Mouse (Mus musculus): ENCODE measurements around the gene Slc51a. TPM values are rescaled to one million over a fixed set of nuclear protein-coding genes. Genes with fewer than 3 reads are reported as not detected.
A peak's percentile ranks its signal among the peaks of the same experiment; 100 is the strongest.
"Not testable (repeated sequence)": the region's sequence is repeated elsewhere in the genome, so short reads cannot be mapped to it uniquely, and the experiment has no call there.

Slc51a gene
- polyA plus RNA-seq, 1 experiment from 2014 or later, result 0.90 TPM

DNA sequence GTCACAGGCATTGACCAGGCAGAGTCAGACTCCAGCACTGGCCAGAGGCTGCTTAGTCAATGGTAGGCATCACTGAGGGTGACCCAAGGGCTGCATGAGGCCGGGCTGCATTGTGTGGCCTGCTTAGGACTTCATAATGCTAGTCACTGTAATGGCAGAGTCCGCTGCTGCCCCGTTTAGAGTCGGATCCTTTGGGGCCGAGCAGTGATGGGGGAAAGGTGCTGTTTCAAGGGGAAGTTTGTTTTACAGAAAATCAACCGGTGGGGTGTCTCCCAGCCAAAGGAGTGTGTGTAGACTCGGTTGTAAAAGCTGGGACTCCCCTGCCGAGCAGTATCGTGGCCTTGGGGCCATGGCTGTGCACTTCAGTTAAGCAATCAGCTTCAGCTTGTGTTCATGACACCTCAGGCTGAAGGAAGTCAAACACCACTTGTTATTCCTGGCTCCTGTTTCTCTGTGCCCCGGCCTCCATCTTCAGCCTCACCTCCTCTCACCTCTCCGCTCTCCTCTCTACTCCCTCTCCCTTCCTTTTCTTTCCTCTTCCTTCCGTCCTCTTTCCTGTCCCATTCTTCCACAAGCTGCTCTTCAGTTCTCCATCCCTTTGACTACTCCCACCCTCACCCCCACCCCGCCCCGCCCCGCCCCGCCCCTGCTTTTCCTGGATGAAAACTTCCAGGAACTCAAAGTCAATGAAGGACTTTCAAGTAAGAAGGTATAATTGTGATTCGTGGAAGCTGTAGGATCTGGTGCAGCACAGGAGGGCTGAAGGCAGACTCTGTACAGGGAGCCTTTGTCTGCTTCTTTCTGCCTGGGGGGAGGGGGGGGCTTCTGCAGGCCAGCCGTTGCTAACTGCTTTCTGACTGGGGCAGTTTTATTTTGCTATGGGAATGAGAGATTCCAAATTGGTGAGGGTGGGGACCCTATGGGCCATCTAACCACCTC, 23.0 kb upstream of the Slc51a start:
- DNase-seq (ENCODE audit: low spot score), result no peak

DNA sequence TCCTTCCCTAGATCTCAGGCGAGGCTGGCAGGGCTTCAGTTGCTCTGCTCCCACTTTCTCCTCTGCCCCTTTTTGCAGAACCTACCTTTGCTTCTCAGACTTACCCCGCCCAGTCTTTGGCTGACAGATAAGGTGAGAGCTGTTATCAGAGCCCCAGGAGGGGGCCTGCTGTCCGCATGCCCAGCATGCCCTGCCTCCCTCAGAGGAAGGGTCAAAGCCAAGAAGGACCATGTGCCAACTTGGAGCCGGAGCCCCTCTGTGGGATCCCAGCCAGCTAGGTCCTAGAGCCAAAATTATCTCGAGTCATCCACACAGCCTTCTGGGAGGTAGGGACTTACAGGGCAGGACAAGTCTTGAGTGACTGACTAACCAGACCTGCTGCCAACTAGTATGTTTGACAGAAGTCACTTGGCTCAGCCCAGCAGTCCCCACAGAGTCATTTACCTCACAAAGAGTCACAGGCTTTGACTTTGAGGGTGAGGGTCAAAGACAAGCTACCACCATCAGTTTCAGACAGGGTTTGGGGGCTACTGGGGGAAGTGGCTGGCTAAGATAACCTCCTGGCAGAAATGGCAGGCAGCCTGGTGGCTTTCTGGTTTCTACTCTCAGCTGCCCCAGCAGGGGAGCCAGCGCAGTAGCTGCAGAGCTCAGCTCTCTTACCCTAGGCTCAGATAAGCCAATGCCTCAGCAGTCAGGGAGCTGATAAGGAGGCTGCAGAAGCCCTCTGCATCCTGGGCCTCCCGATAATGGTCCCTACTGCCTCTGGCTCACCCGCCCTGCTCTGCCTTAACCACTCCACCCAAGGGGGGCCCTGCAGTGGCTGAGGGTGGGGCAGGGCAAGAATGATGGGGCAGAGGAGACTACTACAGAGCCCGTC, 21.6 kb upstream of the Slc51a start:
- peak; percentile 51 for DNase-seq (ENCODE audit: low spot score)

DNA sequence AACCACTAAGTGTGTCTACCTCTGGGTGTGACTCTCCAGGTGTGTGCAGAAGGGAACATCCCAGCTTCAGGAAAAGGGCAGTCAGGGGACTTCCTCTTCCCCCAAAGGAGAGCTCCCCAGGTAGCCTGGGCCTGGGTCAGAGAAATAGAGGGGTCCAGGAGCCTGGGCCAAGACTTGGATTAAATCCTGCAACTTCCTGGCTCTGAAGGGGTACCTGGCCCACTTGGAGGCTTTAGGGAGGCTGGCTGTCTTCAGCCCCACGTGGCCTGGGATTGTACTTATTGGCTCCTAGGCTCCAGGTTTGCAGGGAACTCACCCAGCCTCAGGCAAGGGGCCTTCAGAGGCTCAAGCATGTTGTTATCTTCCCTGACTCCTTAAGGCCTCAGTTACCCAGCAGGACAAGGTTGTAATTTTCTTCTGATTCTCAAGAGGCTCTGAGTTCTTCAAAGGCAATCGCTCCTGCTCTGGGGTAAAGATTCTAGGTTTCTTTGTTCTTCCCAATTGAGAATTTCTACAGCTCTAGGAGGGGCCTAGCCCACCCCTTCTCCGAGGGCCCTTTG, 20.9 kb upstream of the Slc51a start:
- no peak for DNase-seq (ENCODE audit: low spot score)

DNA sequence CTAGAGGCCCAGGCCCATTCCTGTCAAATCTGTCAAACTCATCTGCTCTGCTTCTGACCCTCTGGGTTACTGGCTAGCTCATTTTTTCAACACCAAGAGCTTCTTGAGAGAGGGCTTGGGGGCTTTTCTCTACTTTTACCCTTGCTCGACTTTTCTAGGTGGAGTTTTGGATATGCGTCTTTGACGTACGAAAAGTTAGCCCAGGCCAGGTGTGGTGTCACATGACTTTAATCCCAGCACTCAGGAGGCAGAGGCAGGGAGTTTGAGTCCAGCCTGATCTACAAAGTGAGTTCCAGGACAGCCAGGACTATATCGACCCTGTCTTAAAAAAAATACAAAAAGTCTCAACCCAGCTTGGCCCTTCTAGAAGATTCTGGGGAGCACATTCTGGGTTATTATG, 20.4 kb upstream of the Slc51a start:
- no peak for DNase-seq (ENCODE audit: low spot score)

DNA sequence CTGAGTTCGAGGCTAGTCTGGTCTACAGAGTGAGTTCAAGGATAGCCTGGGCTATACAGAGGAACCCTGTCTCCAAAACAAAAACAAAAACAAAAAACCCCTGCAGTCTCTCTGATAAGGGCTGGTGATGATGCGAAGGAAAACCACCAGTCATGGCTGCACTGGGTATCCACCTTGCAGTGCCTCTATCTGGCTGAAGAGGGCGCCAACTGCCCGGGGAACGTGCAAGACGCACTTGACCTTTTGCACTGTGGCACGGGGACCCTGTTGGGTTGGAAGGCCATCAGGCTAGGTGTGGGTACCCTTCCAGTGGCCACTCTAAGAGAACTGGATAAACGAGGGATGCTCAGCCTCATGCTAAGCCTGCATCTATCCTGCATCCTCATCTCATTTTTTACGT, 19.7 kb upstream of the Slc51a start:
- DNase-seq (ENCODE audit: low spot score), result peak; percentile 69

DNA sequence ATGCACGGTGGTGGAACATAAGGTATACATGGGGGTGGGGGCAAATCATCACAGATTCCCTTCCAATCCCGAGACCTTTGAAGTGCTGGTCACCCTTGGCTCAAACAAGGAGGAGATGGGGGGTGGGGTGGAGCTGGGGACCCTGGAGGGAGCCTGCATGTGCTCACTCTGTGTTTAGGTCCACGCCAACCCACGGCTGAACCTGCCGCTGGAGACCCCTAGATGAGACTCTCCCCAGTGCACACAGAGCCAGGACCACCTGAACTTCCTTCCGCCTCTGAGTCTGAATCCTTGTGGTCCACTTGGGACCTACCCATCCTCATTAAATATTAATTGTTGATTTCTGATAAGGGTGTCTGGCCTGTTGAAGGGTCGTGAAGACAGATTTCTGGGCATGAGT, 19.2 kb upstream of the Slc51a start:
- no peak for DNase-seq (ENCODE audit: low spot score)

DNA sequence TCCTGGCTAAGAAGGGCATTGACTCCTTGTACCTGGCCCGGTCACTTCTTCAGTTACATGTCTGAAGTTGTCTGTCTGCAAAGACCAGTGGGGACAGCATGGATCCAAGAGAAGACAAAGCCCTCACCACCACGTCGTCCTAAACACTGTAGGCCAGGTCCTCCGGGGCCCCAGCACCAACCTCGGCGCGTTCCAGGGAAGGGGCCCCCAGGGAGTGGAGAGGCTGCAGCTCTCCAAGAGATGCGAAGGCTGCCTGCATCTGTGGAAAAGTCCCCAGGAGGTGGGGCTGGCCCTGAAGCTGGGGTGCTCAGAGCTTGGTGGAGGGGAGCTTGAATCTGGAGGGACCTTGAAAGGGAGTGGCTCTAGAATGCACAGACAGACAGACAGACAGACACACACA, 18.6 kb upstream of the Slc51a start:
- no peak for DNase-seq (ENCODE audit: low spot score)

DNA sequence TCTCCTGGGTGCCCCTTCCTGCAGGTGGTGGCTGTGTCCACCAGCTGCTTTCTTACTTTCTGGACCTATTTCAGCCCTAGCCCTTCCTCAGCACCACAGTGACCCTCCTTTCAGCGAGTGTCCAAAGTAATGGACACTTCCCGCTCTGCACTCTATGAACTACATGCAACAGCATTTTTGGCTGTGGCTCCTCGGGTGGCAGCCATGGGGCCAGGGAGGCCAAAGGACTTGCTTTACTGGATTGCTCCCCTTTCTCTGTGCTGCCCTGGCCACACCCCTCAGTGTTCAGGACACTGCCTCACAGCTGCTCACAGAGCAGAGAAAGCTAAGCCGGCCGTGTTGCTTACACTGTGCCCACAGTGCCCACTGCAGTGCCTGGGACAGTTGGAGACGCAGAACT, 16.0 kb upstream of the Slc51a start:
- DNase-seq (ENCODE audit: low spot score), result no peak

DNA sequence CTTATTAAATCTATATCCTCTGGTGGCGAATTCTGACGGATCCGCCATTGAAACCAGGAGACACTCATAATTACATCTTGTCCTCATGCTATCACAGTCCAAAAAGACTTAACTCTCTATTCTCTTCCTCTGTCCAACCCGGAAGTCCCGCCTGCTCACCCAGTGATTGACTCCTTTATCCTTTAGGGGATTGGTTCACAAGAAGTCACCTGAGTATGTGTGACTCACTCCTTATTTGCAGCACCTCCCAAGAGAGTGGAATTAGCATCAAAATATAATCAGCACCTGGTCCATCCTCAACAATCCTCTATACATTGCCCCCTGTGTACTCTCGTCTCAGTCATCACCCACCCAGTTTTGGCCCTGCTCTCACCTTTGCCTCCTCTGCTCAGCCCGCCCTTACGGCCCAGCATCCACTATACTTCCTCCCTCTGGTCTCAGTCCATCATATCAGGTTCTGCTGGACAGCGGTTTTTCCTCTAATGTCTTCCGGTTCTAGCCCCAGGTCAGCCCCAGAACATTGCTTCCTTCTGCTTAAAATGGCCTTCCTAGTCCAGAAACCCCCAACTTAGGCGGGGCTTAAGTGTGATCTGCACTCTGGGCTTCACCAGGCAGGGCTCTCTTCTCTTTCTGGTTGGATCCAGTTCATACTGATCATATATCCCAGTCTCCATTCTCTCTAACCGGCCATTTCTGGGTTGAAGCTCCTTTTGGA, 15.1 kb upstream of the Slc51a start:
- no peak for DNase-seq (ENCODE audit: low spot score)

DNA sequence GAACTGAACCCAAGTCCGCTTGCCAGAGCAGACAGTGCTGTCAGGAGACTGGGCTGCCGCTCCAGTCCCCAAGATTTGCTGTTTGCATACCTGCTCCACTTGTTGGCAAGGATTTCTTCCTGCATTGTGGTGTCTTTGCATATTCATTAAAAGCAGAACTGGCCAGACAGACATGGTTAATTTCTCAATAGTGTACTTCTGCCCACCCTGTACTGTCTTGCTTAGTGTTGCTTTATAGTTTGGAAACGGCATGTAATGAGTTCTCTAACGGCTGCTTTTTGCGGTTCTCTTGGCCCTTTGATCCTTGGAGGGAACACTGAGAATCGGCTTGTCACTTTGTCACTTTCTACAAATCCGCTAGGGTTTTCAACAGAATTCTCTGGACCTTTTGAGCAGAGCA, 13.8 kb upstream of the Slc51a start:
- peak; percentile 35 for DNase-seq (ENCODE audit: low spot score)

DNA sequence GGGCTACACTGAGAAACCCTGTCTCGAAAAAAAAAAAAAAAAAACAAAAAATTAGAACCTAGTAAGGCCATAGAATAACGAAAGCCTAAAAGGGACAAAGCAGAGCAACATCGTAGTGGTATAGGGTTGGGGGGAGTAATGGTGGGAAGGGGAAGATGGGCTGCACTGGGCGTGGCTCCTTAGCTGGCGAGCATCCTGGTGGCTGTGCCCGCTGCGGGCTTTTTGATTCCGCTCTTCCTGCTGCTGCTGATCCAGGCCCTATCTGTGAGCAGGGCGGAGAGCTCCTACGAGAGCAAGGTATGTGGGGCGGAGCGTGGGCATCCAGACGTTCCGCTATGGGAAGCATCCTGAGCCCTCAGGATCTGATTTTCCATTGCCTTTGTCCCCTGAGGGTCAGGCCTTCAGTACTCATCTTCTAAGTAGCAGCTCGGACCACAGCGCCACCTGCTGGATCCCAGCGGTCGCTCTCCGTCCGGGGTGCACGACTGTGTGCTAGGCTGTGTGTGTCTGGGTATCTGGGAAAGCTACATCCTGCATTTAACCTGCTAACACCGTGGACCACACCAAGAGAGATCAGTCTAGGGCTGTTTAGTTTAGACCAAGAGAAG, 11.9 kb upstream of the Slc51a start:
- DNase-seq (ENCODE audit: low spot score), result peak; percentile 84

DNA sequence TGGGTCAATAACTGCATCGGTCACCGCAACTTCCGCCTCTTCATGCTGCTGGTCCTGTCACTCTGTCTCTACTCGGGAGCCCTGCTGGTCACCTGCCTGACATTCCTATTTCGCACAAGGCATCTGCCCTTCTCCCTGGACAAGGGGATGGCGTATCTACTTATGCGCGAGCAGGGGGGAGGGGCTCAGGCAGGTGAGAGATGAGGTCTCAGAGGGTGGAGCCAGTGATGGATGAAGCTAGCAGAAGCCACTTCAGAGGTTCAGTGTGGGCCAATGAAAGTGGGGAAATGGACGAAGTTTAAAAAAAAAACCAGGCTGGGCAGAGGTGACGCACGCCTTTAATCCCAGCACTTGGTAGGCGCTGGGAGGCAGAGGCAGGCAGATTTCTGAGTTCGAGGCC, 11.3 kb upstream of the Slc51a start:
- DNase-seq (ENCODE audit: low spot score), result no peak

DNA sequence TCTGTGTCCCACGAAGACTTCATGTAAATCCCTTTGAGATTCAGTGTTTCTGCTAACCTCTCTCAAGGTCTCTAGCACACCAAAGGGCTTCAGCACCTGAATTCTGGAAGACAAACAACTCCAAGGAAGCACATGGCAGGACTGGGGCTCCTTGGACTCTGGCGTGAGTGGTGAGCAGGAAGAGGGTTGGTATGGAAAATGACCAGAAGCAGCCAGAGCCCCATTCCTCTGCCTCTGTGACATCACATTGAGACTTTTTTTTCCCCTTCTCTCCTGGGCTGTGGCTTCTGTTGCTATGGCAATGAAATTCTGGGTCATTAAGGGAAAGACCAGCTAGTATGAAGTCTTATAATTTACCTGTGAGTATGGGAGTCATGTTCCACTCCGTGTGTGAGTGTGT, 8.3 kb upstream of the Slc51a start, which contains the start of gene Zdhhc19:
TSS of gene Zdhhc19 (plus strand) at position 301 of the 400 bp plus-strand sequence.
- DNase-seq (ENCODE audit: low spot score), result no peak

DNA sequence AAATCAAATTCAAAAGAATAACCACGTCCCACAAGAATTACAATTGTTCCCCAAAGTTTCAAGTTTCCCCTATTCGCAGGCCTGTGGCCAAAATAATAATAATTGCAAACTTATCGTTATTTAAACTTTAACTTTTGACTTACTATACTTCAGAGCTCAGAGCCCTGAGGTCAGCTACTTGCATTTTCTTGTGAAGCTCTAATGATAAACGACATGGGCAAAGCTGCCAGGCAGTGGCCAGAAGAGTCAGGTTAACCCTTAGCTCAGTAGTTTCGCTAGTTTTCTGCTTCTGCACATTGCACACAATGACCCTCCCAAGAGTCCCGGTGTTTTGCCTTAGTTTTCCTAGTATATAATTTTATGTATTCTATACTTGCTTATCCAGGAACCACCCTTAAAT, 6.7 kb upstream of the Slc51a start:
- not testable (repeated sequence) for DNase-seq (ENCODE audit: low spot score)

DNA sequence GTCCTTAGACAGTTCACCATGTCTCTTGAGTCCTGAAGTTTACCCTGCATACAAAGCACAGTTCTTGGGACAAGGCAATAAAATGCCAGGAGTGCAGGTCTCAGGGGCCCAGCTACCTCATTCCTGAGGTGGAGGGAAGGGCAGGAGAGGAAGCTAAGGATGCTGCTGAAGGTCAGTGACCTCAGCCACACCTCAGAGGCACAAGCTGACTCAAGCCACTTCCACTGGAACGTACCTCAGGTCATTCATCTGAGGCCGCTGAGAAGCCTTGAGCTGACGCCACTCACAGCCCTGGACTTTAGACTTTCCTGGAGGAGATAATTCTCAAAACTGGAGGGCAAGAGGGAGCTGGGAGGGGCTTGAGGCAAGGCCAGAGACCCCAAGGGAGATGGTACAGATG, 1.3 kb upstream of the Slc51a start:
- DNase-seq (ENCODE audit: low spot score), result no peak

DNA sequence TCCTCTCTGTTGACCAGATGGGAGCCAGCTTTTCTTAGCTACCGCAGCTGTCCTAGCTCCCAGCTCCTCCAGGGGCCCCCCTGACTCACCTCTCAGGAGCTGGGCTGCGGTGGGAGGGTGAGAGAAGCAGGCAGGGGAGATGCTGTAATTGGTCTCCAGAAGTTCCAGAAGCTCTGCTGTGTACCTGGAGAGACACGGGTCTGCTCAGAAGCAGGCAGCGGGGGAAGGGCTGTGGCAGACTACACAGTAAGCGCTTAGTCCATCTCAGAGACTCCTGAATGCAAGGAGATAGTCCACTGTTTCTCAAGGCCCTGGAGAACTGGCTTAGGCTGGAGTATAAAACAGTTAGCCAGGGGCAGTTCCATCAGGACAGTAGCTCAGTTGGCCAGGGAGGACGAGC, 1.6 kb downstream of the Slc51a start:
- no peak for DNase-seq (ENCODE audit: low spot score)

DNA sequence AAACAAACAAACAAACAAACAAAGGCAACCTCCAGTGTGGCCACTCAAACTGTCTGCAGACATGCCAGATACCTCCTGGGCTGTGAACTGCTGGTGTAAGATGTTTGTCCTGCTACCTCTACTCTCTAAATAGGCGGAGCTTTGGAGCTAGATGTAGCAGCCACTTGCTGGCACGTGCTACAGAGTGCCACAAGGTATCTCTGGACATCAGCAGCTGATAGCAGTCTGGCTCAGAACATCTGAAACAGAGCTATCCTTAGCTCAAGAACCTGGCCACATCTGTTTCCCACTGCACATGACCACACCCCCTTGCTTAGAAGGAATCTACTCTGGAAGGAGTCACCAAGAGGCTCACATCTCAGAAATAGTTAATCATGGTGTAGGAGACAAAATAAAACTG, 2.5 kb downstream of the Slc51a start:
- no peak for DNase-seq (ENCODE audit: low spot score)

DNA sequence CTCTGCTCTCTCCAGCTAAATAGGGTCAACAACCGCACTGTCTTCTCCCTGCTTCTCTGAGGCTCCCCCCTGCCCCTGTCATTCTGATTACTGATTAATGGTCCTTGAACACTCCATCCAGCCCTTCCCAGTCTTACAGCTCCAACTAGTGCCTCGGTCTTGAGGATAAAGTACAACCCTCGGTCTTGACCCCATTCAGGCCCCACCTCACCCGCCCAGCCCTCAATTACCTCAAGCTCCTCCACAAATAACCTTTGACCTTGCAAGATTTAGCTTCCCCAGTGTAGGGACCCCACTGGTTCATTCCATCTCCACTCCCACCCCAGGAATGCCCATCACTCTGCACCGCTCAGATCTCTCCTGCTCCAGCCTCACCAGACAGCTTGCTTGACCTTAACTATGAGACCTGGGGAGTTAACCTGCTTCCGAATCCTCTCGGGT, 3.2 kb downstream of the Slc51a start:
- no peak for DNase-seq (ENCODE audit: low spot score)

DNA sequence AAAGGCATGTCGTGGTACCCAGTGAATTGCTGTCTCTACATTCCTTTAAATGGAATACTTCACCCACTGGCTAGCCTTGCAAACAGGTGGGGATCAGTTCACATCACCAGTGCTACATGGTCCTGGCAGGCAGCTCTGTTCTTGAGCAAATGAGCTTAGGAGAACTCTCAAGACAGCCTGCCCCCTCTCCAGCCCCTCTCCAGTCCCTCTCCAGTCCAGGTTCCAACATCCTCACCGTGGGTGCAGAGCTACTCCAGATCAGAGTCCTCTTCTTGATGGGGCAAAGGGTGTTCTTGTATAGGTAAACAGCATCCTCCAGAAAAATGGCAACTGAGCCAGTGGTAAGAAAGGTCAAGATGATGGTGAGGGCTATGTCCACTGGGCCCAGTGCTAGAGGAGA, 8.3 kb downstream of the Slc51a start:
- no peak for DNase-seq (ENCODE audit: low spot score)

DNA sequence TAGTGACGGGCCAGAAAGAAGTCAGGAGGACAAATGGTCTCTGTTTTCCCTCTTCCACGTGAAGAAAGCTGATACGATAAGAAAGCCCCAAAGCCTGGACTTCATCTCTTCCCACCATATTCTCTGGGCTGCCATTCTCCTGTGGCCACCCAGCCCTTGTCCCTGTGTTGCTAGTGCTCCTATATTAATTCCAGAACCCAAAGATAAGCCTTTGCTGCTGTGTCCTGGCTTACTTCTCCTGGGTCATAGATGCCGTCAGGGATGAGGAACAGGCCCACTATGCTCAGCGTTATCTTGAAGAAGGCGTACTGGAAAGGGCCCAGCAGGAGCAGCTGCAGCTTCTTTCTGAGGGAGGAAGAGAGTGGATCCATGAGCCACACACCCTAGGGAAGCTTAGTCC, 10.4 kb downstream of the Slc51a start:
- DNase-seq (ENCODE audit: low spot score), result no peak

Data from thymus, postnatal 0 days (tissue).